Mouse (Mus musculus): ENCODE measurements around the gene Pde4d. TPM values are rescaled to one million over a fixed set of nuclear protein-coding genes. Genes with fewer than 3 reads are reported as not detected.
A peak's percentile ranks its signal among the peaks of the same experiment; 100 is the strongest.

Pde4d gene
- polyA plus RNA-seq, 1 experiment from 2014 or later: 32.1 TPM

- no peaks in the 10 kb centered on the region for H3K27me3 ChIP-seq (ENCODE audit: control insufficient read depth, insufficient read depth, low read length)
- no peak overlapping the region for H3K4me3 ChIP-seq (ENCODE audit: low read depth, low read length)
- no peaks in the 10 kb centered on the region for H3K4me1 ChIP-seq (ENCODE audit: control insufficient read depth, insufficient read depth, low read length)
- no peaks in the 10 kb centered on the region for H3K9me3 ChIP-seq (ENCODE audit: control insufficient read depth, low read length)
- H3K4me2 ChIP-seq (ENCODE audit: low read depth, low read length): no peak overlapping the region
- H3K9ac ChIP-seq (replicated peaks; ENCODE audit: low read depth, low read length): no peak overlapping the region
- 78% methylated on average over 18 of the region's 18 CpGs for WGBS
- no peaks in the 10 kb centered on the region for H3K36me3 ChIP-seq (ENCODE audit: control insufficient read depth, insufficient read depth, low read length)
- H3K27ac ChIP-seq (ENCODE audit: low read depth, low read length): no peak overlapping the region
- ATAC-seq (ENCODE audit: low read depth): no peak
Observed at GRCm38 (mm10) chr13:109546337-109546736, 1096.6 kb downstream of the Pde4d start.

DNA sequence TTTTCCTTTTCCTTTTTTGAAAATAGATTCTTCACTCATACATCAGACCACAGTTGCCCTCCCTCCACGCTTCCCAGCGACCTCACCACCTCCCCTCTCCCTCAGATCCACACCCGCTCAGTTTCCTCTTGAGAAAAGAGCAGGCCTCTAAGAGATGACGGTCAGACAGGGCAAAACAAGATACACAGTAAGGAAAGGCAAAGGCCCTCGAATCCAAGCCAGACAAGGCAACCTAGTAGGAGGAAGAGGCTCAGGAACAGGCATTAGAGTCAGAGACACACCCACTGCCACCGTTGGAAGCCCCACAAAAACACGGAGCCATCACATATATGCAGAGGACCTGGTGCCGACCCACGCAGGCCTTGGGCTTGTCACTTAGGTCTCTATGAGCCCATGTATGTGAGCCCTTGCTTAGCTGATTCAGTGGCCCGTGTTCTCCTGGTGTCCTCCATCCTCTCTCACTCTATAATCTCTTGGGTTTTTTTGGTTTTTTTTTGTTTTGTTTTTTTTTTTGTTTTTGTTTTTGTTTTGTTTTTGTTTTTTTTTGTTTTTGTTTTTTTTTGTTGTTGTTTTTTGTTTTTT, 1097.3 kb downstream of the Pde4d start:
- Histone ChIP-seq H3K27me3 (ENCODE audit: control insufficient read depth, insufficient read depth, low read length) (no peaks in the 10 kb centered on the region), H3K9me3 (ENCODE audit: control insufficient read depth, low read length) (no peaks in the 10 kb centered on the region), H3K27ac (ENCODE audit: low read depth, low read length) (no peak overlapping the region), H3K4me3 (ENCODE audit: low read depth, low read length) (no peak overlapping the region), H3K4me2 (ENCODE audit: low read depth, low read length) (no peak overlapping the region), H3K4me1 (ENCODE audit: control insufficient read depth, insufficient read depth, low read length) (no peaks in the 10 kb centered on the region), H3K36me3 (ENCODE audit: control insufficient read depth, insufficient read depth, low read length) (no peaks in the 10 kb centered on the region), H3K9ac (replicated peaks; ENCODE audit: low read depth, low read length) (no peak overlapping the region)
- 81% methylated on average over 10 of the region's 10 CpGs for WGBS
- ATAC-seq (ENCODE audit: low read depth): no peak

DNA sequence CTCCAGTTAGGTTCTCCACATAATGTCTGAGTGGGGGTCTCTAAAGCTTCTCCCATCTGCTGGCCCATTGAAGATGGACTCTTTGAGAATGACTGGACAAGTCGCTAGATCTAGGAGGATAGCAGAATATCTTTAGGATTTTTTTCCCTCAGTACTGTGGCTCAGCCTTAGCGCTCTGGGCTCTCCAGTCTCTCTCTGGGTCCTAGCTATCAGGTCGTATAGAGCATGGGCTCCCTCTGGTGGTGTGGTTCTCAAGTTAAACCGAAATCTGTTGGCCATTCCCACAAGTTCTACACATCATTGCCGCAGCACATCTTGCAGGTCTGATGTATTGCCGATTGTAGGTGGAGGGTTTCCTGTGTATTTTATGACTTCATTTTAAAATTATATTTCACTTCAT, 1098.0 kb downstream of the Pde4d start:
- H3K27me3 ChIP-seq (ENCODE audit: control insufficient read depth, insufficient read depth, low read length): no peaks in the 10 kb centered on the region
- no peaks in the 10 kb centered on the region for H3K36me3 ChIP-seq (ENCODE audit: control insufficient read depth, insufficient read depth, low read length)
- peak; percentile 66; the same call in 1 of the 2 replicates for ATAC-seq (ENCODE audit: low read depth)
- no peaks in the 10 kb centered on the region for H3K9me3 ChIP-seq (ENCODE audit: control insufficient read depth, low read length)
- no peaks in the 10 kb centered on the region for H3K4me1 ChIP-seq (ENCODE audit: control insufficient read depth, insufficient read depth, low read length)
- no peak overlapping the region for H3K4me2 ChIP-seq (ENCODE audit: low read depth, low read length)
- WGBS: 33% methylated on average over 6 of the region's 6 CpGs
- no peak overlapping the region for H3K9ac ChIP-seq (replicated peaks; ENCODE audit: low read depth, low read length)
- no peak overlapping the region for H3K4me3 ChIP-seq (ENCODE audit: low read depth, low read length)
- H3K27ac ChIP-seq (ENCODE audit: low read depth, low read length): no peak overlapping the region

- ATAC-seq (ENCODE audit: low read depth): no peak
- no peaks in the 10 kb centered on the region for H3K27me3 ChIP-seq (ENCODE audit: control insufficient read depth, insufficient read depth, low read length)
- H3K4me3 ChIP-seq (ENCODE audit: low read depth, low read length): no peak overlapping the region
- no peak overlapping the region for H3K4me2 ChIP-seq (ENCODE audit: low read depth, low read length)
- H3K9ac ChIP-seq (replicated peaks; ENCODE audit: low read depth, low read length): no peak overlapping the region
- H3K9me3 ChIP-seq (ENCODE audit: control insufficient read depth, low read length): no peaks in the 10 kb centered on the region
- no peaks in the 10 kb centered on the region for H3K36me3 ChIP-seq (ENCODE audit: control insufficient read depth, insufficient read depth, low read length)
- no peaks in the 10 kb centered on the region for H3K4me1 ChIP-seq (ENCODE audit: control insufficient read depth, insufficient read depth, low read length)
- 70% methylated on average over 5 of the region's 5 CpGs for WGBS
- no peak overlapping the region for H3K27ac ChIP-seq (ENCODE audit: low read depth, low read length)
Observed at GRCm38 (mm10) chr13:109548263-109548662, 1098.5 kb downstream of the Pde4d start.

DNA sequence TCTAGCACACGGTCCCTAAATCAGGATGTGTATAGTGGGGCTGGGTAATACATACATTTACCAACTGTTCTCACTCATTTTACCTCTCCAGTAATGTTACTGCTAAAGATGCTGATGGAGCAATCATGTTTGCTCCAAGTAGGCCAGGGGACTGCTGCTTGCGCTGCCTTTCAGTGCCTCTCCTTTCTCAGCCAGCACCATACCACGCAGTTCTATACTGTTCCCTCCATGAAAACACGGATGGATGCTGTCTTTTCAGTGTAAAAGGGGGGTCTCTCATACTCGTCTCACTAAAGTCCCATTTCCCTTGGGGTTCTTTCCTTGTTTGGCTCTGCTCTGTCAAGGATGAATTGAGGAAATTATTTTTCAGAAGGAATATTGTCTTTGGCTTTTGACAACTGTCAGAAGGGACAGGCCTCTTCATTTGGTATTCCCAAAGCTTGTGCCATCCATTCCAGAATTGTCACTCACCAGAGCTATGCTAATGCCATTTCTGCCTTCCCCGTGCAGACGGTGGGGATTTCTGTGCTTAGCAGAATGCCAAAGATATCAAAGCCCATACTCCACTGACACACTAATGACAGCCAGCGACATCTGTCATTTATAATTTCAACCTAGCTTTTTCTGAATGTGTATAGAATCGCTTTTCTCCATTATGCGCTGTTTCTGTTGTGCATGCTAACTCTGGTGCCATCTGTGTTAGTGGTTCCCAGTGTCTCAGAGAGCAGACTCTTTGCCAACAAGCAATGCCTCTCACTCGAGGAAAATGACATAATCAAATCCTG, 1099.2 kb downstream of the Pde4d start:
- Histone ChIP-seq H3K9ac (replicated peaks; ENCODE audit: low read depth, low read length) (no peak overlapping the region), H3K36me3 (ENCODE audit: control insufficient read depth, insufficient read depth, low read length) (no peaks in the 10 kb centered on the region), H3K4me3 (ENCODE audit: low read depth, low read length) (no peak overlapping the region), H3K9me3 (ENCODE audit: control insufficient read depth, low read length) (no peaks in the 10 kb centered on the region), H3K27me3 (ENCODE audit: control insufficient read depth, insufficient read depth, low read length) (no peaks in the 10 kb centered on the region), H3K4me1 (ENCODE audit: control insufficient read depth, insufficient read depth, low read length) (no peaks in the 10 kb centered on the region), H3K27ac (ENCODE audit: low read depth, low read length) (0 out of 2 replicates have a peak overlapping the region, but pooled peaks have one; percentile 11), H3K4me2 (ENCODE audit: low read depth, low read length) (no peak overlapping the region)
- no peak for ATAC-seq (ENCODE audit: low read depth)
- WGBS: 71% methylated on average over 11 of the region's 11 CpGs

DNA sequence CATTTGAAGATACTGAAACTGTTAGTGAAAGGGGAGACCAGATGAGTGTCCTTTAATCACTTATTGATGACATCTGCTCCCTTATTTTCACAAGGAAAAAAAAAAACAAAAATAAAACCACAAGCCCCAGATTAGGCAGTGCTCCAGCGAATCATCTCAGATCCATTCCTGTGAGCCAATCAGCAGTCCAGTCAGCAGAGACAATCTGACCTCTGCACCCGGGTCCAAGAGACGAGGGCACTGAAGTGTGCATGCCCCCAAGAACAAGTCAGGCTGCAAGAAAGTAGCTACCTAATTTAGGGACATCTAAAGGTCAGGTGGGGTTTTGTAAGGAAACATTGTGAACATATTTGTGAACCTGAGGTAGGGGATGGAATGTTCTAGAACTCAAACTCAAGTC, 1102.1 kb downstream of the Pde4d start:
- 84% methylated on average over 3 of the region's 3 CpGs for WGBS
- ATAC-seq (ENCODE audit: low read depth): no peak
- Histone ChIP-seq H3K9ac (replicated peaks; ENCODE audit: low read depth, low read length) (no peak overlapping the region), H3K9me3 (ENCODE audit: control insufficient read depth, low read length) (no peaks in the 10 kb centered on the region), H3K27me3 (ENCODE audit: control insufficient read depth, insufficient read depth, low read length) (no peaks in the 10 kb centered on the region), H3K4me3 (ENCODE audit: low read depth, low read length) (no peak overlapping the region), H3K27ac (ENCODE audit: low read depth, low read length) (no peak overlapping the region), H3K4me1 (ENCODE audit: control insufficient read depth, insufficient read depth, low read length) (no peaks in the 10 kb centered on the region), H3K4me2 (ENCODE audit: low read depth, low read length) (no peak overlapping the region), H3K36me3 (ENCODE audit: control insufficient read depth, insufficient read depth, low read length) (no peaks in the 10 kb centered on the region)

GRCm38 (mm10) chr13:109555513-109555912, 1105.8 kb downstream of the Pde4d start:
- ATAC-seq (ENCODE audit: low read depth): no peak
- 88% methylated on average over 5 of the region's 5 CpGs for WGBS
- no peaks in the 10 kb centered on the region for H3K27me3 ChIP-seq (ENCODE audit: control insufficient read depth, insufficient read depth, low read length)
- H3K4me1 ChIP-seq (ENCODE audit: control insufficient read depth, insufficient read depth, low read length): no peaks in the 10 kb centered on the region
- H3K27ac ChIP-seq (ENCODE audit: low read depth, low read length): no peak overlapping the region
- H3K4me3 ChIP-seq (ENCODE audit: low read depth, low read length): no peak overlapping the region
- no peak overlapping the region for H3K9ac ChIP-seq (replicated peaks; ENCODE audit: low read depth, low read length)
- H3K4me2 ChIP-seq (ENCODE audit: low read depth, low read length): no peak overlapping the region
- H3K9me3 ChIP-seq (ENCODE audit: control insufficient read depth, low read length): no peaks in the 10 kb centered on the region
- no peaks in the 10 kb centered on the region for H3K36me3 ChIP-seq (ENCODE audit: control insufficient read depth, insufficient read depth, low read length)

- WGBS: 92% methylated on average over 4 of the region's 4 CpGs
Observed at GRCm38 (mm10) chr13:109556853-109557252, 1107.1 kb downstream of the Pde4d start.

More at GRCm38 (mm10) chr13:109556853-109557252, 1107.1 kb downstream of the Pde4d start:
- ATAC-seq (ENCODE audit: low read depth): no peak
- no peaks in the 10 kb centered on the region for H3K36me3 ChIP-seq (ENCODE audit: control insufficient read depth, insufficient read depth, low read length)
- H3K27ac ChIP-seq (ENCODE audit: low read depth, low read length): no peak overlapping the region
- H3K4me3 ChIP-seq (ENCODE audit: low read depth, low read length): no peak overlapping the region
- no peaks in the 10 kb centered on the region for H3K9me3 ChIP-seq (ENCODE audit: control insufficient read depth, low read length)
- H3K27me3 ChIP-seq (ENCODE audit: control insufficient read depth, insufficient read depth, low read length): no peaks in the 10 kb centered on the region
- no peak overlapping the region for H3K4me2 ChIP-seq (ENCODE audit: low read depth, low read length)
- no peak overlapping the region for H3K9ac ChIP-seq (replicated peaks; ENCODE audit: low read depth, low read length)
- no peaks in the 10 kb centered on the region for H3K4me1 ChIP-seq (ENCODE audit: control insufficient read depth, insufficient read depth, low read length)

All from neural tube, embryonic 14.5 days (tissue).